Mouse (Mus musculus) CD4-positive, CD25-positive, alpha-beta regulatory T cell, adult 2 months (primary cell): Measurements from ENCODE around the gene Bola3.
"Not testable (repeated sequence)": the region's sequence is repeated elsewhere in the genome, so short reads cannot be mapped to it uniquely, and the experiment has no call there.

ENCODE experiments used
- DNase-seq: peaks from one replicate; pipeline ENCODE4 v3.0.0-alpha.2; 2012; ENCODE audit warnings: low read depth, low spot score

Bola3 gene

DNA sequence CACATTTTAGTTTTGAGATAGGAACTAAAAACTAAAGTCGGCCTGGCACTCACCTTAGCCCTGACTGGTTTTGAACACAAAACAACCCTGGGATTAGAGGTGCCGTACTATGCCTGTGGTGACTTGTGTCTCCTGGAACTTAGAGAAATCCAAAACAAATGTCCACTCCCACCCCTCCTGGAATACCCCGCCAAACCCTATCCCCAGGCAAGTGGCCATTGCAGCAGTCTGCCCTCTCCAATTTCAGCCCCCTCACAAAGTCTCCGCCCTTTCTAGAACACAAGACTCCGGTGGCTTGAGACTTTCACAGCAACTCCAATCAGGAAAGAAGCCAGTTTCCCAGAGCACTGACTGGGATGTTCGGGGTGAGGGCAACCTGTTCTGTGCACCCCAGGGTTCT, at the start of gene Bola3:
Gene Bola3 (plus strand): TSS at position 275 of the 400 bp plus-strand sequence.
- DNase-seq, result no peak

DNA sequence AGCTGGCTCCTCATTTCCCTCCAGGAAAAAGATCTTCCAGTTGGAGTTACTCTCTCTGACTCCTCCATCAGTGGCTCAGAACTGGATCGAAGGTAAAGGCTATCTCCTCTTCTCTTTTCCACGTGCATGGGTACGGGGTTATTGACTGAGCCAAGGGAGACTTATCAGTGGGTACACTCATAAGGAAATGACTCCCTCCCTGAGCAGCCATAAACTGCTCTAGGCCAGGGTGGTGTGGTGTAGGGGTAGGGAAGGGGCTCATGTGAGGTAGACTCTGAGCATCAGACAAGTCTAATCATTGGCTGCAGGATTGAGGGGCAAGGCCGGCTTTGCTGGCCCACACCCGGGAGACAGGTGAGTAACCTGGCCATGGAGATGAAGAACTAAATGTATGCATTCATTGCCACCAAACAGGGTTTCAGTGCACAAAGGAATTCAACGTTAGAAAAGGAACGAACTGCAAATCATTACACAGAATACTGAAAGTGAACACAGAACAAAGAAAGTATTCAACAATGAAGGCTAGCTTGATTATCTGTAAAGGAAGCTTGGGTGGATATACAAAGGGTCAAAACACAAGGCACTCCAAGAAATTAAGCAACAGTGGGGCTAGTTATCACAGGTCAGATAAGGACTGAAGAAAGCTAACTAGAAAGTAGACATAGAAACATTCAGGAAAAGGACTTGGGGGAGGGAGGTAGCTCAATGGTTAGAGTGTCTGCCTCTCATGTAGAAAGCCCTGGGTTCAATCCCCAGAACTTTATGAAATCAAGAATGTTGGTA, 48.3 kb upstream of the Bola3 start:
- DNase-seq, result no peak

DNA sequence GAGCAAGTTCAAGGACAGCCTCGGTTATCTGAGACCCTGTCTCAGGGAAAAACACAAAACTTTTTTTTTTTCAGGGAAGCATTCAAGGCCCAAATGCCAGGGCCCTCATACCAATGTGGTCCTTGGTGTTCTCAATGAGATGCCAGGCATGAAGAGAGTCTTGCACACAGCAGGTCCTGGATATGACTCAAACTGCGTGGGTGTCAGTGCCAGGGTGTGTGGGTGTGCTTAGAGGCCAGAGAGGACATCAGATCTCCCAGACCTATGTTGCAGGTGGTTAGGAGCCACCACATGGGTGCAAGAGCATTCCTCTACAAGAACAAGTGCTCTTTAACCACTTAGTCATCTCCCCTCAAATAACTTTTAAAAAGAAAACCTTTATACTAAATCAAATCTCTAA, 47.7 kb upstream of the Bola3 start:
- DNase-seq, result no peak

DNA sequence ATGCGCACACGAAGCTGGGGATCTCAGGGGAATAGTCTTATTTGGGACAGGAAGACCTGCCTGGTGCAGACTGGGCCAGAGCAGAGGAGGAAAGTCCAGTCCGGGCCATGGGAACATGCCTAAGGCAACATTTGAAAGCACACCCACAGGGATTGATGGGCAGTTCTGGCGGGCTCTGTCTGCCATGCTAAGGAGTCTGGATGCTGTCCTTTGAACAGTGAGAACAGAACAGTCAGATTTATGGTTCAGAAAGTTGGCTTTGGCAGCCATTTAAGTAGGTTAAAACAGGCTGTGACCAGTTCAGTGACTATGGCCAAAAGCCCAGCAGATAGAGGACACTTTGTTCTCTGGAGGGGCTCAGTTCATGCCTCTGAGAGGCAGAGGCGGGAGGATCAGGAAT, 46.7 kb upstream of the Bola3 start:
- DNase-seq, result no peak

DNA sequence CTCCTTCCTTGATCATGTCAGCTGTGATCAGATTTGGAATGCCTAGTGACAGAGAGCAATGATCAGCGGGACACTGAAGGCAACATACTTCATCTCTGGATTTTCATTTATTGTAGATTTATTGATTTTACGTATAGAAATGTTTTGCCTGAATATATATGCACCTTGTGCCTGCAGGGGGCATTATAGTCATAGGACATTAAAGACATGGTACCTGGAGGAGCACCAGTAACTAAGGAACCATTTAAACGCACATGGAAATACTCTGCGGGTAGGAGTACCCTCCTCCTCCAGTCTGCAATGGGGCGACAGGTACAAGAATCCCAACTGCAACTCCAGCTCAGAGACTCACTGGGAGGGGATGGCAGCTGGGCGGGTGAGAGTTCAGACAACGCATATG, 39.9 kb upstream of the Bola3 start:
- DNase-seq, result peak; percentile 61

DNA sequence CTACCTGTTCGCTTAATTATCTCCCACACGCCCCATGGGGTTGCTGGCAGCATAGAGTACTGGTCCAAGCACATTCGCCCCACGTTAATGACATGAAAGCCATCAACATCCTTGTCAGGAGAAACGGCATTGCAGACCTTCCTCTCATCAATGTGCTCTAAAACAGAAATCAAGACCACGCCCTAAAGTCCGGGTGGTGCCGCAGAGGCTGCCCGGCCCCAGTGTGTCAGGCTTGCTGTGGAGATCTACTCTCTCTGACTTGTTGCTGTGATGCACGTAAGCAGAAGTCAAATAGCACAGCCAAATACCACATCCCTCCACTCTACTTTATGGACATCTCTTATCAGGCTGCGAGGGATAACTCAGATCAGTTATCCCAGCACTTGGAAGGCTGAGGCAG, 37.7 kb upstream of the Bola3 start:
- no peak for DNase-seq

DNA sequence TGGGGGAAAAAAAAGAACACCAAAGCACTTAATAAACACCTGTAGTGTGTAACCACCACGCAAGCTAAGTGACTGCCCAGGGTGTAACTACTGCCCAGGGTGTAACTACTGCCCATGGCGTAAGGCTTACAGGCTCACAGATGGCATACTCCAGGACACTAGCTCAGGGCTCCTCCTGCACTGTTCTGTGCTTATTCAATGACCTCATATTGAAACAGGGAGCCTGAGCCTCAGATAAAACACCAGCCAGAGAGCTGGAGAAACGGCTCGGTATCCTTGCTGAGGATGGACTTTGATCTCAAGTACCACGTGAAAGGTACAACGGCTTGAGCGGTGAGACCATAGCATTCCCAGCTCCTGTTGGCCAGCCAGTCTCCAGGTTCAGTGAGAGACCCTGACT, 36.9 kb upstream of the Bola3 start:
- peak; percentile 41 for DNase-seq

DNA sequence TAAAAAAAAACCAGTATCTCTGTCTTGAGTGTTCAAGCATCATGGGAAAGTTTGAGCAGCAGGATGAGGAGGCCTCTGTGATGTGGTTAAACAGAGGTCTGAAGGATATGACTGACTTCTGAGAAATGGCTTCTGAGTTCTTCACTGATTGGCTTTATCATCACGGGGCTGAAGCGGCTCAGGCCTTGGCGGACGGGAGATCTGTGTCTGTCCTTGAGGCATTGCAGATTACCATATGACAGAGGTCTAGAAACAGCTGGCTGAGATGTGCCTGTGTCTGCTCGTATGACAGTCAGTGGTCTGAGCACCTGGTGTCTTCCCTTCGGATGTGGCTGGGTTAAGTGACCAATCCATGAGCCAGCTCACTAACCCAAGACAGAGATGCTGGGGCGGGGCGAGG, 36.4 kb upstream of the Bola3 start:
- peak; percentile 76 for DNase-seq

DNA sequence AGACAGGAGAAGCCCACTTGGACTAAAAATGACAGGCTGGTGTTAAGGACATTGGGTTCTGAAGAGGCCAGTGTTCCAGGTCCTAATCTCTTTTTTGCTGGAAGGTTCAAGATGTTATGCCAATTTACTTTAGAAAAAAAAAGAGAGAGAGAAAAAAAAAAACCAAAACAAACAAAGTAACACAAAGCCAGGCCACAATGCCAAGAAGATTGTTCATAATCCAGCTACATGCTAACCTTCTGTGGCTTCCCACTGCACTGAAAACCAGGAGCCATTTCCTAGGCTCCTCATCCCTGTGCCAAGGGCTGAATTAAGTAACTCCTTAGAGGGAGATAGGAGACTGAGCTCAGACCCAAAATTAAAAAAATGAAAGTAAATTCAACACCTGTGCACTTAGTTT, 33.7 kb upstream of the Bola3 start:
- no peak for DNase-seq

DNA sequence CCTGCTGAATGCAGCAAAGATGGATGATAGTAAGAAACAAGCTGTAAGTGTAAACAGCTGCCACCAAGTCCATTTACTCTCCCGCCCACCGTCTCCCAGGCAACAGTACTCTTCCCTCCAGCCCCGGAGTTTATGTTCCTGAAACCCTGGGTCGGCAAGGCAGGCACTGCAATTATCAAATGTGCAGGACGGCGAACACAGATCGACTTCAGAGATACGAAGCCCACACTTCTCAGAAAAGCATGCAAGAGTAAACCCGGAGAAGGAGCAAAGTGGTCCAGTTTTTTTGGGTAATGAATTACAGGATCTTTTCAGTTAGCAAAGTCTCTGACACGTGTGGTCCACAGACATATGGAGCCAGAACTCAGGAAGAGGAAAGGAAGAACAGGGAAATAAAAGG, 32.9 kb upstream of the Bola3 start:
- peak; percentile 19 for DNase-seq

DNA sequence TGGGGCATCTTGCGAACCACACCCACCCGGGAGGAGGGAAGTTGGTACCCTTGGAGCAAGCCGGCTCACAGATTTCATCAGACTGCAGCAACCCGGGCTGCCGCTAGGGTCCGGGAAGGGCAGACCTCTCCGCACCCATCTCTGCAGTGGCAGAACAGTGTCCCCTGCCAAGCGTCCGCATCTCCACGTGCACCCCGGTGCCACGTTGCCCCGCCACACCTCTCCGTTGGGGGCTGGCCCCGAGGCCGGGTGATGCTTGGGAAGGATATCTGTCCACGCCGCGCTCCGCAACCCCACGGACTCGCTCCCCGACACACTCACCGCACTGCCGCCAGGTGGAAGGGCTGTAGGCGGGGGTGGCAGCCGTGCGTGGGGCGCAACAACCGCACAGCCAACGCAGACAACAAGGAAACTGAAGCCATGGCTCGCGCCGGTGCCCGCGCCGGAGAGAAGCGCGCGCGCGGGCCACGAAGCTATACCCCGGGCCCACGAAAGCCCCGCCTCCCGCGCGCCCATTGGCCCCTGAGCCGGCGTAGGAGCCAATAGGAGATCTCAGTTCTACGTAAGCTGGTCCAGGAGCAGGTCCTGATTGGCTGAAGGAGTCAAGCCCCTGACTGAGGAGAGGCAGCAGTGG, 31.7 kb upstream of the Bola3 start:
- DNase-seq, result peak; percentile 94

DNA sequence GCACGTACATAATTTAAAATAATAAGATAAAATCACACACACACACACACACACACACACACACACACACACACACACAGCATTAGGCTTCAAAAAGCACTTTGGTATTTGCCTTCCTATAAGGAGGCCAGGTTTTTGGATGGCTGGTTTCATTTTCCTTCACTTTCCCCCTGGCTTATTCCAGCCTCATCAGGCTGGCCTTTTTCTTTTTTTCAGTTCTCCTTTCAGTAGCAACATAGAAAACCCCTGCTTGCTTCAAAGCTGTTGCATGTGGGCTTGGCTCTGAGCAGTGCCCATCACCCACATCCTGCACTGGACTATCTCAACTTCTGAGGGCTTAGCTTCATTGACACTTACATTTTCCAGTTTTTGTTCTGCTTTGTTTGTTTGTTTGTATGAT, 27.0 kb upstream of the Bola3 start:
- peak; percentile 18 for DNase-seq

DNA sequence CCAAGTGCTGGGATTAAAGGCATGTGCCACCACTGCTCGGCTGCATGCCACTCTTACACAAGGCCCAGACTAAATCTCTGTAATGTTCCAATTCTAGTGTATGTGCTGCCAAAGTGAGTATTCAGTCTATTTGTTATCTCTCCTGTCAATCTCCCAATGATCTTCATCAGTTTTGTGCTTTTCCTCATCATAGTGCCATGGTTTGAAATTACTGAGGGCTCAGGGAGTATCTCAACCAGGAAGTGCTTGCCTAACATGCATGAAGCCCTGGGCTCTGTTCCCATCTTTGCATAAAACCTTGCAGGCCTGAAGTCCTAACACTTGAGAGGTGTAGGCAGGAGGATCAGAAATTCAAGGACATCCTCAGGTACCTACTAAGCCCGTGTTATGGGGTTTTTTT, 26.2 kb upstream of the Bola3 start:
- no peak for DNase-seq

DNA sequence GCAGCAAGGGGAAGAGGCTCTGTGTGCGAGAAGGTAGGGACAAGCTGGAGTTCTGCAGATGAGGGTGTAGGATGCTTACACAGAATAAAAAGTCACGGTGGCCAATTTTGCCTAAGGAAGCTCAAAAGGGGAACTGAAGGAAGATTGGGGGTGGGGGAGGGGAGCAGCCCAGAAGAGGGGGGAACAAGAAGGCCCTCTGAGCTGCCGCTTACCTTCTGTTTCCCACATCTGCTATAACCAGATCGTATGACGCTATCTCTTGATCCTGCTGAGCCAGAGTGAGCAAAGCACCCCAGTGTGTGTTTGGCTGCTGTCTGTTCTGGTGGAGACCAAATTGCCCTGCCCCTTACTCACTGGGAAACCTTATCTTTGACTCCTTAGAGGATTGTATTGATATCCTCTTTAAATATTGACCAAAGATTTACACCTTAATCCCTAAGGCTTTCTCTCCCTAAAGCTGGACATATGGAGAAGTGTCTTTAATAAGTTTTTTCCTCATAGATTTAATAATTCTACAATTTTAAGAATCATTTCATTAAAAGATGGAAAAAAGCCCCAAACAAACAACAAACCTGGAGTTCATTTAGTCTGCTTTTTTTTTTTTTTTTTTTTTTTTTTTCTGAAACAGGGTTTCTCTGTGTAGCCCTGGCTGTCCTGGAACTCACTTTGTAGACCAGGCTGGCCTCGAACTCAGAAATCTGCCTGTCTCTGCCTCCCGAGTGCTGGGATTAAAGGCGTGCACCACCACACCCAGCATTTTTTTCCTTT, 25.1 kb upstream of the Bola3 start:
- no peak for DNase-seq

DNA sequence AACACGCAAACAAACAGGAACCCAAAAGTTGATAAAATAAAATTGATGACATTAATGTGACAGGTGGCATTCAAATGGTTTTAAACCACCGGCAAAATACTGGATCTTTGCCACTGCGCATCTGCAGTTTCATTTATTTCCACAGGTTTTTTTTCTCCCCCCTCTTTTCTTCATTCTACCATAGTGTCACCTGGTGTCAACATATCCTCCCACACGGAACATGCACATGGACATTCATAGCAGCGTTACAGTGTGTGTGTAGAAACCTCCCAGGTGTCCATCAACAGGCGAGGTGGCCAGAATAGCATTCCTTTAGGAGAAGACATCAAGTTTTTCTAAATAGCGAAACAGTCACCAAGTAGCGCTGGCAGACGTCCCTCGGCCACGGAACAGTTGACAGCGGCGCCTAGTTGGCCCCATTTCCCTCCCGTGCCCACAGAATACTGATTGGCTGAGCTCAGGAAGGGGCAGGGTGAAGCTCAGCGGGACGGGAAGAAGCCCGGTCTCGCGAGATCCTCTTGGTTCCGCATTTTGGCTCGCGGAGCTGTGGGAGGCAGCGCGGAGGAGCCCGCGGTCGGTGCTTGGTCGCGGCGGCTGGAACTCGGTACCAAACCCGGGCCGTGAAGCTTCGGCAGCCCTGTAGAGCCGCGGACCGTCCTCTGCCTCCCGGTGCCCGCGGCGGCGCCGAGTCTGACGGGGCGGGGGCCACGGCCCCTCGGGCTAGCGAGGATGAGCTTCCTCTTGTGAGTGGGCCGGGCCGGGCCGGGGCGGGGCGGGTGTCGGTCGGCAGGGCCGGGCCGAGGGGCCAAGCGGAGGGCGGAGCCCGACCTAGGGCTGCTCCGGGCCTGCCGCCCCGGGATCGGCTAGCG, 23.2 kb upstream of the Bola3 start, which contains the start of the genes Mthfd2 and Mob1a:
Gene Mthfd2 (minus strand): TSS at position 384 of the 869 bp plus-strand sequence.
Gene Mob1a (plus strand): TSS at position 492 of the 869 bp plus-strand sequence.
- peak; percentile 97 for DNase-seq

DNA sequence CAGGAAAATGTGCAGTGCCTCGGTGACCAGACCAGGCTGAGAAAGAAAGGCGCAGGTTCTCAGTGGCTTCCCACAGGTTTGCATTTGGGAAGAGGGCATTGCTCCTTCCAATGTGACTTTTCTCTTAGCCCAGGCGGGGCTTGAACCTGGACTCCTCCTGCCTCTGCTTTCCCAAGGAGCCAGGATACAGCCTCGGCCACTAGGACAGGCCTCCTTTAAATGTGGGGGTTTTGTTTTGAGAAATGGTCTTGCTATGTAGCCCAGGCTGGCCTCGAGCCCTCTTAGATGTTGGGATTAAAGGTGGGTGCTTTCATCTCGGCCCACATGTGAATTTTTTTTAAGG, 22.6 kb upstream of the Bola3 start:
- DNase-seq, result no peak

DNA sequence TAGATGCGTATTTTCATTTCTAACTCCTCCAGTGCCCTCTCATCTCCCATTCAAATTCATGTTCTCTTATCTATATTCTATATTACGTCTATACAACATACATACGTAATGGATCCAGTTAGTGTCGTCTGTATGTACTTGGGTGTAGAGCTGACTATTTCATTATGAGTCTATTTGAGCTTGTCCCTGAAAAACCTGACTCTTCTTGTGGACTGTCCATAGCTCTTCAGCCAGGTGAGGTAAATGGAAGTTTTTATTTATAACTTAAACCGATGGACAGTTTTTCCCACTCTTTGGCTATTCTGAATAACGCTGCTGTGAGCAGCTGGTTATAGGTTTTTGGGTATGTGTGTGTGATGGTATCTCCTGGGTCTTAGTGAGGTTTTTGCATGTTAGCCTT, 22.2 kb upstream of the Bola3 start:
- no peak for DNase-seq

DNA sequence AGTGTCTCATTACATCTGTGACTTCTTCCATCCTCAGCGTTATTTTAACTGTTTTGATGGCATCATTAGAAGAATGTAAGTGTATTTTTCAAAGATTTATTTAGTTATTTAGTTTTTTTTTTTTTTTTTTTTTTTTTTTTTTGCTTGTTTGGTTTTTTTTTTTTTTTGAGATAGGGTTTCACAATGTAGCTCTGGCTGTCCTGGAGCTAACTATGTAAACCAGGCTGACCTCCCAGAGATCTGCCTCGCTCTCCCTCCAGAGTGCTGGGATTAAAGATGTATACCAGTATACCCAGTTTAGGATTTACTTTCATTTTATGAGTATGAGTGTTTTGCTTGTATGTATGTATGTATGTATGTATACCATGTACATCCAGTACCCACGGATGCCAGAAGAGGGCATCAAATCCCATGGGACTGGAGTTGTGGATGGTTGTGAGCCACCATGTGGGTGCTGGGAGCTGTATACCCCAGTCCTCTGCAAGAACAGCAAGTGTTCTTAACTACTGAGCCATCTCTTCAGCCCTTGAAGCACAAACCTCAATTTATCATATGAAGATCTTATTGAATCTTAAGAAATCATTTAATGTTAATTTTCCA, 21.3 kb upstream of the Bola3 start:
- DNase-seq, result peak; percentile 22

DNA sequence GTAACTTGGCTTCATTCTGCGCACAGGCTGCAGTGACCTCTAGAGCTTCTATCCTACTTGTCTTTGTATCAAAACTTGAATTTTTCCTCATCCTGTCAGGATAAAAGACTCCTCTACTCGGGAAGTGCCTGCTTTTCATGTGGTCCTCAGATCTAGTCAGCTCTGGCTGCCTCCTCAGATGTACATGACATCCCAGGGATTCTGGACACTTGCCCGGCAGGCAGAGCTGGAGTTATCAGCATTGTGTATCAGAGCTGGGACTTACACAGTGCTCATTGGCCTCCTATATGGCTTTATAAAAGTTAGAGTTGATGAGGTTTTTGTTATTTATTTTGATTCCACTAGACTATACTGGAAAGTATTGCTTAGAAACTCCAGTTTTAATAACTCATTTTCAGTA, 7.6 kb upstream of the Bola3 start:
- no peak for DNase-seq

DNA sequence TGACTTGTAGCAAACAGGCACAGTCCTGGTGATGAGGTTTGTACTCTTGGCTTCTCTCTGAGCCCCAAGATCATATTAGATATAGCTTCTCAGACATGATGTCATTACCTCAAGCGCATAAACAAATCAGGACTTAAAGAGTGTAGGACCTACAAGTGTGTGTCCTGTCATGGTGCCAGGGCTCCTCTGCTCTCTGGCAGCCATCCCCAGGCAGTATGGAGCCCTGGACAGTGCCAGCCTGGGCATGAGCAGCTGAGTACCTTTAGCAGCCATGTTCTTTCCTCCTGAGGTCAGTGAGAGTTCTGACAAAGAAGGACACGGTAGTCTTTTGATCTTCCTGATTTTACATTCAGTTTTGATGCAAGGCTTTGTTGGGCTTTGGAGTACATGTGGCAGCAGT, 6.0 kb upstream of the Bola3 start:
- no peak for DNase-seq

DNA sequence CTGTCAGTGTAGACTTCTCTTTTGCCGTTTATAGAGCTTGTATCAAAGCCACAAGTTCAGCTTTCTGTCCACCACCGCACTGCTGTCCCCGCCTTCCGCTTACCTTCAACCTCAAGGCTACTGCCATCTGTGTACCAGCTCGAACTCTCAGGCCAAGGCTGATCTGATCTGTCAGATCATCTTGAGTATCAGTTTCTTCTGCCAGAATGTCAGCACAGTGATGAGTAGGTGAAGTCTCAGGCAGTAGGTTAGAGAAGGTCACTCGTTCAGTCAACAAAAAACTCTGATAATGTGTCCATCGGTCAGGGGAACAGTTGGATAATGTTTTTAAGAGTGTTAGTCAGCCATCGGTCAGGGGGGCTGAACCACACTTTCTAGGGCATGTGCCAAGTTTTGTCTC, 3.7 kb upstream of the Bola3 start:
- not testable (repeated sequence) for DNase-seq
